Mouse (Mus musculus) liver, embryonic 13.5 days (tissue): ENCODE data around the gene Pard3b. TPM values are rescaled to one million over a fixed set of nuclear protein-coding genes. Genes with fewer than 3 reads are reported as not detected.

Experiments
- ATAC-seq: fragments of 200-750 bp; cut with Nextera tagmentation; 2 replicates; pipeline ENCODE4 v1.8.0; 2017; ENCODE audit warnings: low read depth, mild to moderate bottlenecking, moderate number of reproducible peaks, moderate library complexity
- DNase-seq: peaks from one replicate; pipeline ENCODE4 v3.0.0; 2022
- H3K27ac ChIP-seq: fragments of 300-500 bp; sonication (generic); 2 replicates; pipeline ENCODE4 v1.5.1; 2015; ENCODE audit warnings: moderate library complexity, mild to moderate bottlenecking, inconsistent platforms
- H3K27me3 ChIP-seq: fragments of 300-500 bp; sonication (generic); 2 replicates; pipeline ENCODE4 v1.6.1; 2015; ENCODE audit warnings: mild to moderate bottlenecking, inconsistent platforms
- H3K36me3 ChIP-seq: fragments of 300-500 bp; sonication (generic); 2 replicates; pipeline ENCODE4 v1.6.1; 2015; ENCODE audit warnings: mild to moderate bottlenecking, inconsistent platforms
- H3K4me1 ChIP-seq: fragments of 300-500 bp; sonication (generic); replicated peaks from 2 replicates; pipeline ENCODE4 v1.6.1; 2015; ENCODE audit warnings: inconsistent platforms
- H3K4me2 ChIP-seq: fragments of 300-500 bp; sonication (generic); 2 replicates; pipeline ENCODE4 v1.6.1; 2015; ENCODE audit warnings: inconsistent platforms, mild to moderate bottlenecking, moderate library complexity
- H3K4me3 ChIP-seq: fragments of 300-500 bp; sonication (generic); replicated peaks from 2 replicates; pipeline ENCODE4 v1.5.1; 2015; ENCODE audit warnings: mild to moderate bottlenecking, inconsistent platforms
- H3K9ac ChIP-seq: fragments of 300-500 bp; sonication (generic); 2 replicates; pipeline ENCODE4 v1.6.1; 2015; ENCODE audit warnings: mild to moderate bottlenecking, inconsistent platforms
- H3K9me3 ChIP-seq: fragments of 300-500 bp; sonication (generic); replicated peaks from 2 replicates; pipeline ENCODE4 v1.6.1; 2016; ENCODE audit warnings: inconsistent platforms
- WGBS: fragments of 180-500 bp; shearing (Covaris S2); methylation state at CpG from one replicate; pipeline ENCODE4 v1.1.7; 2015; ENCODE audit not compliant: insufficient replicate concordance; 5-methylcytosine and 5-hydroxymethylcytosine counted together
- polyA plus RNA-seq: library from polyadenylated mRNA; unstranded; fragments of >200 nt; fragmentation: Nextera tagmentation; extraction: Ambion mirVana; gene quantifications from 2 replicates; pipeline ENCODE4 v1.2.1, GENCODE M21; 2015

Pard3b gene
- polyA plus RNA-seq, 1 experiment from 2014 or later: 2.2 TPM

GRCm38 (mm10) chr1:61867286-61868082 lies 228.9 kb downstream of the Pard3b start:
- no peak for DNase-seq

GRCm38 (mm10) chr1:61874875-61875274 lies 236.3 kb downstream of the Pard3b start:
- Histone ChIP-seq H3K4me1 (no peaks in the 10 kb centered on the region), H3K27ac (no peak overlapping the region), H3K4me3 (no peak overlapping the region), H3K9me3 (no peaks in the 10 kb centered on the region), H3K9ac (no peak overlapping the region), H3K4me2 (no peak overlapping the region), H3K27me3 (no peaks in the 10 kb centered on the region), H3K36me3 (no peaks in the 10 kb centered on the region)
- no peak for ATAC-seq
- DNase-seq: no peak
- 46% methylated on average over 1 of the region's 1 CpGs for WGBS

More at GRCm38 (mm10) chr1:61867286-61868082, 228.9 kb downstream of the Pard3b start:
- no peaks in the 10 kb centered on the region for H3K27me3 ChIP-seq
- no peak overlapping the region for H3K9ac ChIP-seq
- H3K4me2 ChIP-seq: no peak overlapping the region
- WGBS: 41% methylated on average over 2 of the region's 2 CpGs
- H3K36me3 ChIP-seq: no peaks in the 10 kb centered on the region
- H3K4me1 ChIP-seq: no peaks in the 10 kb centered on the region
- no peak overlapping the region for H3K4me3 ChIP-seq
- no peak for ATAC-seq
- no peak overlapping the region for H3K27ac ChIP-seq
- H3K9me3 ChIP-seq: no peaks in the 10 kb centered on the region

- ATAC-seq: no peak
- WGBS: 63% methylated on average over 6 of the region's 6 CpGs
Observed at GRCm38 (mm10) chr1:61879706-61880470, 241.3 kb downstream of the Pard3b start.

GRCm38 (mm10) chr1:61896048-61896447 lies 257.4 kb downstream of the Pard3b start:
- ATAC-seq (no peak), DNase-seq (no peak)
- H3K9me3 ChIP-seq: no peaks in the 10 kb centered on the region
- no peaks in the 10 kb centered on the region for H3K36me3 ChIP-seq
- no peak overlapping the region for H3K4me2 ChIP-seq
- H3K4me1 ChIP-seq: no peaks in the 10 kb centered on the region
- H3K9ac ChIP-seq: no peak overlapping the region
- H3K27ac ChIP-seq: no peak overlapping the region
- no peaks in the 10 kb centered on the region for H3K27me3 ChIP-seq
- H3K4me3 ChIP-seq: no peak overlapping the region
- WGBS: 73% methylated on average over 4 of the region's 4 CpGs

More at GRCm38 (mm10) chr1:61879706-61880470, 241.3 kb downstream of the Pard3b start:
- H3K4me3 ChIP-seq: no peak overlapping the region
- no peak overlapping the region for H3K9ac ChIP-seq
- no peaks in the 10 kb centered on the region for H3K27me3 ChIP-seq
- H3K4me2 ChIP-seq: no peak overlapping the region
- no peaks in the 10 kb centered on the region for H3K36me3 ChIP-seq
- no peak overlapping the region for H3K27ac ChIP-seq
- H3K9me3 ChIP-seq: no peaks in the 10 kb centered on the region
- no peaks in the 10 kb centered on the region for H3K4me1 ChIP-seq
- DNase-seq: no peak

GRCm38 (mm10) chr1:61903271-61904007 lies 264.8 kb downstream of the Pard3b start:
- Histone ChIP-seq H3K9ac (no peak overlapping the region), H3K4me2 (no peak overlapping the region), H3K4me1 (no peaks in the 10 kb centered on the region), H3K27me3 (no peaks in the 10 kb centered on the region), H3K9me3 (no peaks in the 10 kb centered on the region), H3K27ac (no peak overlapping the region), H3K4me3 (no peak overlapping the region), H3K36me3 (no peaks in the 10 kb centered on the region)
- no peak for ATAC-seq
- WGBS: 56% methylated on average over 4 of the region's 4 CpGs
- no peak for DNase-seq

GRCm38 (mm10) chr1:61904036-61904435 lies 265.4 kb downstream of the Pard3b start:
- ATAC-seq (no peak), DNase-seq (no peak)
- no peaks in the 10 kb centered on the region for H3K27me3 ChIP-seq
- no peaks in the 10 kb centered on the region for H3K4me1 ChIP-seq
- H3K4me3 ChIP-seq: no peak overlapping the region
- no peak overlapping the region for H3K27ac ChIP-seq
- no peak overlapping the region for H3K4me2 ChIP-seq
- 59% methylated on average over 4 of the region's 4 CpGs for WGBS
- H3K9me3 ChIP-seq: no peaks in the 10 kb centered on the region
- no peaks in the 10 kb centered on the region for H3K36me3 ChIP-seq
- no peak overlapping the region for H3K9ac ChIP-seq

GRCm38 (mm10) chr1:61912931-61913330 lies 274.3 kb downstream of the Pard3b start:
- Histone ChIP-seq H3K9me3 (no peaks in the 10 kb centered on the region), H3K4me1 (no peaks in the 10 kb centered on the region), H3K9ac (no peak overlapping the region), H3K27ac (no peak overlapping the region), H3K4me2 (no peak overlapping the region), H3K36me3 (no peaks in the 10 kb centered on the region), H3K27me3 (no peaks in the 10 kb centered on the region), H3K4me3 (no peak overlapping the region)
- ATAC-seq: no peak
- no peak for DNase-seq
- 62% methylated on average over 2 of the region's 2 CpGs for WGBS

- no peaks in the 10 kb centered on the region for H3K27me3 ChIP-seq
- H3K36me3 ChIP-seq: no peaks in the 10 kb centered on the region
- no peak for DNase-seq
- H3K4me2 ChIP-seq: no peak overlapping the region
- no peak overlapping the region for H3K9ac ChIP-seq
- no peaks in the 10 kb centered on the region for H3K9me3 ChIP-seq
- H3K27ac ChIP-seq: no peak overlapping the region
- no peak overlapping the region for H3K4me3 ChIP-seq
- WGBS: 51% methylated on average over 2 of the region's 2 CpGs
- H3K4me1 ChIP-seq: no peaks in the 10 kb centered on the region
- no peak for ATAC-seq
Observed at GRCm38 (mm10) chr1:61924958-61925357, 286.3 kb downstream of the Pard3b start.

- no peak overlapping the region for H3K27ac ChIP-seq
- H3K4me1 ChIP-seq: no peaks in the 10 kb centered on the region
- H3K4me2 ChIP-seq: no peak overlapping the region
- no peaks in the 10 kb centered on the region for H3K9me3 ChIP-seq
- H3K9ac ChIP-seq: no peak overlapping the region
- DNase-seq (no peak), ATAC-seq (no peak)
- WGBS: 63% methylated on average over 5 of the region's 5 CpGs
- no peak overlapping the region for H3K4me3 ChIP-seq
- no peaks in the 10 kb centered on the region for H3K36me3 ChIP-seq
- no peaks in the 10 kb centered on the region for H3K27me3 ChIP-seq
Observed at GRCm38 (mm10) chr1:61925541-61925940, 286.9 kb downstream of the Pard3b start.

GRCm38 (mm10) chr1:61928131-61928761 lies 289.6 kb downstream of the Pard3b start:
- no peak overlapping the region for H3K4me2 ChIP-seq
- H3K4me1 ChIP-seq: no peaks in the 10 kb centered on the region
- no peaks in the 10 kb centered on the region for H3K27me3 ChIP-seq
- no peak for ATAC-seq
- no peak overlapping the region for H3K4me3 ChIP-seq
- no peaks in the 10 kb centered on the region for H3K36me3 ChIP-seq
- no peak overlapping the region for H3K27ac ChIP-seq
- 64% methylated on average over 7 of the region's 7 CpGs for WGBS
- H3K9me3 ChIP-seq: no peaks in the 10 kb centered on the region
- no peak overlapping the region for H3K9ac ChIP-seq
- no peak for DNase-seq

GRCm38 (mm10) chr1:61933574-61933973 lies 294.9 kb downstream of the Pard3b start:
- no peaks in the 10 kb centered on the region for H3K4me1 ChIP-seq
- H3K4me2 ChIP-seq: no peak overlapping the region
- ATAC-seq: no peak
- no peak overlapping the region for H3K9ac ChIP-seq
- H3K27ac ChIP-seq: no peak overlapping the region
- no peaks in the 10 kb centered on the region for H3K36me3 ChIP-seq
- 53% methylated on average over 2 of the region's 2 CpGs for WGBS
- DNase-seq: no peak
- no peaks in the 10 kb centered on the region for H3K27me3 ChIP-seq
- no peaks in the 10 kb centered on the region for H3K9me3 ChIP-seq
- H3K4me3 ChIP-seq: no peak overlapping the region
